Mouse (Mus musculus) myocyte (in vitro differentiated cells): ENCODE measurements around the gene Crtac1.

ENCODE experiments used
- MAX ChIP-seq: IDR thresholded peaks from one replicate; pipeline ENCODE4 v1.6.1; 2011; ENCODE audit warnings: low read depth, mild to moderate bottlenecking, control low read depth
- POLR2A ChIP-seq: IDR thresholded peaks from one replicate; pipeline ENCODE4 v1.6.1; 2011; ENCODE audit warnings: low read depth, mild to moderate bottlenecking, control low read depth, moderate library complexity; ENCODE audit not compliant: insufficient read length
- TCF12 ChIP-seq: IDR thresholded peaks from one replicate; pipeline ENCODE4 v1.6.1; 2011; ENCODE audit warnings: mild to moderate bottlenecking, control low read depth; ENCODE audit not compliant: poor library complexity, insufficient read depth, severe bottlenecking

DNA sequence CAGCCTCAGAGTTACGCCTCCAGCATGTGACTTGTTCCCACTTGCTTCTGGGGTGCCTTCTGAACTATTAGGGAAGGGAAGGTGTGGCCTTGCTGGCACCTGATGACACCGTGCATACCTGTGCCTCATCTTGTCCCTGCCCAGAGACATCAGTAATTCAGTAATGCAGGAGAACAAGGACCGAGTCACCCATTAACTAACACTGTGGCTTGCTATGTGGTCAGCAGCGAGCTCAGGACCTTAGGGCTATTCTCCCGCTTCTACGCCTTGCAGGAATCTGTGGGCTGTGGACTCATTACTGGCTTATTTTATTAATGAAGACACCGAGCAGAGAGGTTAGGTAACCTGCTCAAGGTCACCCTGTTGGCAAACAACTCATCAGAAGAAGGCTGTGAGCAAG is 21.0 kb upstream of the Crtac1 start:
- TF ChIP-seq TCF12 (no peak), POLR2A (no peak), MAX (no peak)
